Mouse (Mus musculus): Measurements from ENCODE around the gene Cyp2d9. TPM values are rescaled to one million over a fixed set of nuclear protein-coding genes. Genes with fewer than 3 reads are reported as not detected.
"Not testable (repeated sequence)": the region's sequence is repeated elsewhere in the genome, so short reads cannot be mapped to it uniquely, and the experiment has no call there.

Gene Cyp2d9
- polyA plus RNA-seq, 1 experiment from 2014 or later = 0.71 TPM

DNA sequence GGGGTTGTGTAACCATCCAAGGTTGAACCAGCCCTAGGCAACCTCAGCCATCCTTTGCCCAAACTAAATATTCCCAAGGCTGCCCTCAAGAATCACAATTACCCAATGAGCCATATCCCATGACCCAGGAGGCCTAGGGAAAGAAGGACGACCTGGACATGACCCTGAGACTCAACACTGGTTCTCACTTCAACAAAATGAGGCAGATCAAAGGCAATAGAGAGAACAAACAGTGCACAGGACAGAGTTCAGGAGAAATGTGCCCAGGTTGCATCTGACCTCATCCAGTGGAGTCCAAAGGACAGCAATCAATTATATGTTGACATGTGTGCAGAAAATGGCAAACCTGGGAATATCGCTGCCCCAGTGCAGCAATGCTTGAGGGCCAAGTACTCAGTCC is 16.8 kb downstream of the Cyp2d9 start:
- H3K9me3 ChIP-seq (replicated peaks); H3K9ac ChIP-seq; H3K4me3 ChIP-seq (replicated peaks); H3K36me3 ChIP-seq; DNase-seq; H3K27ac ChIP-seq; H3K27me3 ChIP-seq; H3K4me2 ChIP-seq; H3K4me1 ChIP-seq (replicated peaks): not testable (repeated sequence)
- WGBS (ENCODE audit: insufficient replicate concordance) = 46% methylated on average over 2 of the region's 2 CpGs
- ATAC-seq (ENCODE audit: low read depth) = peak; percentile 62

- not testable (repeated sequence) for H3K27me3 ChIP-seq; H3K27ac ChIP-seq; DNase-seq; H3K4me3 ChIP-seq (replicated peaks); H3K4me2 ChIP-seq; H3K4me1 ChIP-seq (replicated peaks); ATAC-seq (ENCODE audit: low read depth); H3K36me3 ChIP-seq; H3K9ac ChIP-seq; H3K9me3 ChIP-seq (replicated peaks)
- WGBS (ENCODE audit: insufficient replicate concordance) = 68% methylated on average over 1 of the region's 1 CpGs
These were observed 18.9 kb downstream of the Cyp2d9 start for GRCm38 (mm10) chr15:82452133-82452532.

DNA sequence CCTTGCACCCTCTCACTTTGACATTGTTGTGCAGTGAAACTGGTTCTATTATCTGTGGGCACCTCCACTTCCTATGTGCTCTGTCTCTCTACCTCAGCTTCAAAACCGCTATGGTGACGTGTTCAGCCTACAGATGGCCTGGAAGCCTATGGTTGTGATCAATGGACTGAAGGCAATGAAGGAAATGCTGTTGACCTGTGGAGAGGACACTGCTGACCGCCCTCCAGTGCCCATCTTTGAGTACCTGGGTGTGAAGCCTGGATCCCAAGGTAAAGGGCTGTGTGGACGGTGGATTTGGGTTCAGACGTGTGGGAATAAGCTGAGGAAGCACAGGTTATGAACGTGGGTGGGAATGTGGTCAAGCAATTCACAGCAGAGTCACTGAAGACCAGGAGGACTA is 20.3 kb downstream of the Cyp2d9 start:
- not testable (repeated sequence) for H3K36me3 ChIP-seq; H3K9me3 ChIP-seq (replicated peaks); H3K27ac ChIP-seq; H3K27me3 ChIP-seq; H3K4me3 ChIP-seq (replicated peaks); H3K4me1 ChIP-seq (replicated peaks); H3K4me2 ChIP-seq; DNase-seq; H3K9ac ChIP-seq; ATAC-seq (ENCODE audit: low read depth)
- WGBS (ENCODE audit: insufficient replicate concordance) = 61% methylated on average over 6 of the region's 6 CpGs

DNA sequence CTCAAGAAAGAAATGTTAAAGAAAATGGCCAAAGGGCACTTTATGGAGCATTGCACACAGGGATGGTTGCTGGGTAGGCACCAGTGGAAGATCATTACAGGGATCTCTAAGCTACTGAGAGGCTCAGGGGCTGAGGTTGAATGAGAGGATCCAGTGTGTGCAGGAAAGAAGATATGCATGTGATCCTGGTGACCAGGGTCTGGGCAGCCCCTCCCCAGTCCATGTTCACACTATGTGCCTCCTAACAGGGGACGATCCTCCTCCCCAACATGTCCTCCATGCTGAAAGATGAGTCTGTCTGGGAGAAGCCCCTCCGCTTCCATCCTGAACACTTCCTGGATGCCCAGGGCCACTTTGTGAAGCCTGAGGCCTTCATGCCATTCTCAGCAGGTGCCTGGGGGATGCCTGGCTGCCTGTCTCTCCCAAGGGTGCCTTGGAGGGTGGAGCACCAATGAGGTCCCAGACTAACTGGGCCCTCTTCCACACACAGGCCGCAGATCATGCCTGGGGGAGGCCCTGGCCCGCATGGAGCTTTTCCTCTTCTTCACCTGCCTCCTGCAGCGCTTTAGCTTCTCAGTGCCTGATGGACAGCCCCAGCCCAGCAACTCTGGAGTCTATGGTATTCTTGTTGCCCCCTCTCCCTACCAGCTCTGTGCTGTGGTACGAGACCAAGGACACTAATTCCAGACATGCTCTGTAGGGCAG is 23.0 kb downstream of the Cyp2d9 start:
- H3K4me2 ChIP-seq; H3K4me3 ChIP-seq (replicated peaks); H3K4me1 ChIP-seq (replicated peaks); H3K9me3 ChIP-seq (replicated peaks); ATAC-seq (ENCODE audit: low read depth); DNase-seq; H3K9ac ChIP-seq; H3K27ac ChIP-seq; H3K36me3 ChIP-seq; H3K27me3 ChIP-seq: not testable (repeated sequence)
- WGBS (ENCODE audit: insufficient replicate concordance) = 61% methylated on average over 6 of the region's 6 CpGs

DNA sequence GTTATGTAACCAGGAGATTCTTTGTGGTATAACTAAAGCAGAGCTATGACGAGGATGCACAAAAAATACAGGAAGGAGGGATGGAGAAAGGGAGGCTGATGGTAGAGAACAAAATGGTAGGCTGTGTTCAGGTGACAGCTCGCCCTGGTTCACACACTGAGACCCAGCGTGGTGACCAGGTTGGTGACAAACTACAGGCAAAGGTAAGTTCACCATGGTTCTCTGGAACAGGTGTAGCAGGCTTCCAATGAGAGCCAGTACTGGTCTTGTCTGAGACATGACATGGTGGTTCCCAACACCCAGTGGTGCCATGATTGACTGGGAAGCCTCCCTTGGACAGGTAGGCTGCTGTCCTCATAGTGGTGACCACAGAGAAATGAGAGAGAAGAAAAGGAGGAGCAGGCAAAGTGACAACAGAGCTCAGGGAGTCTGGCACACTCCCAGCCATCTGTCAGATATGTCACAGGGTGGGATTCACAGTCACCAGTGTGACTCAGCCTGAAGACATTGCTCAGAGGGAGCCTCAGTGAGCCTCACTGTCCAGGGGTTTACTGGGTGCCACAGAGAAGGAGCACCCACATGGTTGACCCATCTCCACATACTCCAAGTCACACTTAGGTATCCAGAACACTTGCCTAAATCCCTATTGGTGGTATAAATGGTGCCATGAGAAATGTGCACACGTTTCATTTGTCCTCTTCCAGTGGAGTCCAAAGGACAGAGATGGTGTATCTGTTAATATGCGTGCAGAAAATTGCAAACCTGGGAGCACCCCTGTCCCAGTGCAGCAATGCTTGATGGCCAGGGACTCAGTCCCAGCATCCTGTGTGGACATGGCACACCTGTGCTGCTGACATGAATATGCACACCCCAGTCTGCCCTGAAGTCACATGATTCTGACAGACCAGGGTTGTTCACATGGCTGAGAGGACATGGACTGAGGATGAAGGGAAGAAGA is 24.1 kb downstream of the Cyp2d9 start:
- DNase-seq = no peak
- Histone ChIP-seq H3K9me3 (replicated peaks) (no peaks in the 10 kb centered on the region), H3K4me1 (replicated peaks) (no peaks in the 10 kb centered on the region), H3K4me3 (replicated peaks) (no peak overlapping the region), H3K9ac (no peak overlapping the region), H3K27me3 (no peaks in the 10 kb centered on the region), H3K27ac (no peak overlapping the region), H3K4me2 (no peak overlapping the region), H3K36me3 (no peaks in the 10 kb centered on the region)
- WGBS (ENCODE audit: insufficient replicate concordance) = 50% methylated on average over 5 of the region's 5 CpGs
- no peak for ATAC-seq (ENCODE audit: low read depth)

DNA sequence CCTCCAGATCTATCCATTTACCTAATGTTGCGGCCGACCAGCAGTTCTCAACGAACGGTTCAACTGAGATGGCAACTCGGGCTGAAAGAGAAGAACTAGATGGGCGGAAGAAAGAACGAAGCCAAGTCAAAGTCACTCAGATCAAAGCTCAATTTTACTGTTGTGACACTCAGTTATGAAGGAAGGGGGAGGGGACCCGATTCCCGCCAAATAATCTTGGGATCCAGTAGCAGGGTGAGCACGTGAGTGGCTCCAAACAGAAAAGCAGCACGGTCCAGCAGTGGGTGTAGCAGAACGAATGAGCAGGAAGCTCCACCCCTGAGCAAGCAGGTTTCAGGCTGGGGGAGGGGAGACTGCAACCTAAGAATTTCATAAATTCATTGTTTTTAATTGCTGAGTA is 26.0 kb downstream of the Cyp2d9 start:
- 62% methylated on average over 12 of the region's 12 CpGs for WGBS (ENCODE audit: insufficient replicate concordance)
- not testable (repeated sequence) for DNase-seq, H3K9ac ChIP-seq

DNA sequence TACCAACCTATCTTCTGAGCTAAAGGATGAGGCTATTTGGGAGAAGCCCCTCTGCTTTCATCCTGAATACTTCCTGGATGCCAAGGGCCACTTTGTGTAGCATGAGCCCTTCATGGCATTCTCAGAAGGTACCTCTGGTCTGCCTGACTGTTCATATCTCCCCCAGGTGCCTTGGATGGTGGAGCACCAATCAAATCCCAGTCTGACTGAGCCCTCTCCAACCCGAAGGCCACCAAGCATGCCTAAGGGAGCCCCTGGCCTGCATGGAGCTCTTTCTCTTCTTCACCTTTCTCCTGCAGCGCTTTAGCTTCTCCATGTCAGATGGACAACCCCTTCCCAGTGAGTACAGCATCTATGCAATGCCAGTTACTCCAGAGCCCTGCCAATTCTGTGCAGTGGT is 31.5 kb downstream of the Cyp2d9 start:
- Histone ChIP-seq H3K9me3 (replicated peaks) (no peaks in the 10 kb centered on the region), H3K4me3 (replicated peaks) (no peak overlapping the region), H3K27me3 (no peaks in the 10 kb centered on the region), H3K27ac (no peak overlapping the region), H3K36me3 (no peaks in the 10 kb centered on the region), H3K9ac (no peak overlapping the region), H3K4me1 (replicated peaks) (no peaks in the 10 kb centered on the region), H3K4me2 (no peak overlapping the region)
- no peak for ATAC-seq (ENCODE audit: low read depth)
- DNase-seq = no peak
- 41% methylated on average over 2 of the region's 2 CpGs for WGBS (ENCODE audit: insufficient replicate concordance)

More for the DNA sequence above, 26.0 kb downstream of the Cyp2d9 start:
- H3K4me2 ChIP-seq; ATAC-seq (ENCODE audit: low read depth); H3K36me3 ChIP-seq; H3K27me3 ChIP-seq; H3K9me3 ChIP-seq (replicated peaks); H3K4me3 ChIP-seq (replicated peaks); H3K27ac ChIP-seq; H3K4me1 ChIP-seq (replicated peaks): not testable (repeated sequence)

GRCm38 (mm10) chr15:82494273-82494672 is 61.0 kb downstream of the Cyp2d9 start:
- DNase-seq; H3K4me3 ChIP-seq (replicated peaks); ATAC-seq (ENCODE audit: low read depth); H3K4me2 ChIP-seq; H3K4me1 ChIP-seq (replicated peaks); H3K9ac ChIP-seq; H3K27me3 ChIP-seq; H3K27ac ChIP-seq; H3K9me3 ChIP-seq (replicated peaks); H3K36me3 ChIP-seq: not testable (repeated sequence)
- WGBS (ENCODE audit: insufficient replicate concordance) = 47% methylated on average over 12 of the region's 13 CpGs

Small RNA genes within 50 kb of the gene (microRNA-seq; reads per million reads assigned to microRNA genes)
- gene Gm25990 (not detected), gene Gm27331 (not detected), gene Gm27622 (not detected), gene Gm27825 (not detected), gene Mir7684 (not detected)

Other genes with a start within 250 kb of the Cyp2d9 start
- 0.08 and 0.10 TPM in 2 replicates for gene Shisa8, start 220.6 kb upstream of the Cyp2d9 start, polyA plus RNA-seq (2015; fragmentation: Nextera tagmentation; extraction: Ambion mirVana)
- 0.38 and 0.87 TPM in 2 replicates for gene Tnfrsf13c, start 209.1 kb upstream of the Cyp2d9 start, polyA plus RNA-seq (2015; fragmentation: Nextera tagmentation; extraction: Ambion mirVana)
- gene Cenpm, start 188.7 kb upstream of the Cyp2d9 start, polyA plus RNA-seq (2015; fragmentation: Nextera tagmentation; extraction: Ambion mirVana) = 41.7 and 45.6 TPM in 2 replicates
- not detected in 2 replicates for gene 1500009C09Rik, start 181.0 kb upstream of the Cyp2d9 start, polyA plus RNA-seq (2015; fragmentation: Nextera tagmentation; extraction: Ambion mirVana)
- gene Sept3, start 158.5 kb upstream of the Cyp2d9 start, polyA plus RNA-seq (2015; fragmentation: Nextera tagmentation; extraction: Ambion mirVana) = 0.36 and 0.84 TPM in 2 replicates
- 0.12 and 0.20 TPM in 2 replicates for gene Wbp2nl, start 134.5 kb upstream of the Cyp2d9 start, polyA plus RNA-seq (2015; fragmentation: Nextera tagmentation; extraction: Ambion mirVana)
- gene Naga, start 94.5 kb upstream of the Cyp2d9 start, polyA plus RNA-seq (2015; fragmentation: Nextera tagmentation; extraction: Ambion mirVana) = 34.3 and 35.7 TPM in 2 replicates
- gene Pheta2, start 94.5 kb upstream of the Cyp2d9 start, polyA plus RNA-seq (2015; fragmentation: Nextera tagmentation; extraction: Ambion mirVana) = 43.4 and 43.8 TPM in 2 replicates
- 202 and 208 TPM in 2 replicates for gene Smdt1, start 94.5 kb upstream of the Cyp2d9 start, polyA plus RNA-seq (2015; fragmentation: Nextera tagmentation; extraction: Ambion mirVana)
- 356 and 357 TPM in 2 replicates for gene Ndufa6, start 79.1 kb upstream of the Cyp2d9 start, polyA plus RNA-seq (2015; fragmentation: Nextera tagmentation; extraction: Ambion mirVana)
- 7.8 and 9.3 TPM in 2 replicates for gene Cyp2d22, start 53.2 kb upstream of the Cyp2d9 start, polyA plus RNA-seq (2015; fragmentation: Nextera tagmentation; extraction: Ambion mirVana)
- gene Cyp2d11, start 39.4 kb upstream of the Cyp2d9 start, polyA plus RNA-seq (2015; fragmentation: Nextera tagmentation; extraction: Ambion mirVana) = not detected in 2 replicates
- gene Cyp2d10, start 26.2 kb upstream of the Cyp2d9 start, polyA plus RNA-seq (2015; fragmentation: Nextera tagmentation; extraction: Ambion mirVana) = 18.9 and 19.6 TPM in 2 replicates
- not detected in 2 replicates for gene Cyp2d12, start 121.6 kb downstream of the Cyp2d9 start, polyA plus RNA-seq (2015; fragmentation: Nextera tagmentation; extraction: Ambion mirVana)
- gene Cyp2d34, start 187.5 kb downstream of the Cyp2d9 start, polyA plus RNA-seq (2015; fragmentation: Nextera tagmentation; extraction: Ambion mirVana) = not detected in 2 replicates